18 mouse cellular contexts compared by ENCODE assay signal in genomic region chr17:77968510-77968909, GRCm38 (mm10).
A peak's percentile ranks its signal among the peaks of the same experiment; 100 is the strongest.
DNase-seq lines count a peak whose midpoint lies in the region; ATAC-seq lines count a peak whose summit lies in the region.
"Had no signal": no experiment of that assay in that cellular context is flagged by ENCODE, and none has a peak within 500 bp of the region (broad histone marks: within the 10 kb centered on the region; RNA-seq: fewer than 3 reads in every experiment).

No protein-coding gene starts in this region.

- peak; percentile 97 for ATAC-seq in granulocyte monocyte progenitor cell, adult 5-6 weeks (replicated peaks; ENCODE audit: poor library complexity, severe bottlenecking)
- peak; percentile 94 for ATAC-seq in megakaryocyte progenitor cell, adult 5-6 weeks (replicated peaks; ENCODE audit: poor library complexity)
- ATAC-seq: forebrain, embryonic 14.5 days; forebrain, embryonic 16.5 days had no signal

- DNase-seq in lung, postnatal 36 days, result peak; percentile 6
- no peak for DNase-seq in lung, adult 18-20 months
- no peak for DNase-seq in kidney, postnatal 25 days
- DNase-seq in spleen, postnatal 4 days (ENCODE audit: low spot score in 2 of 2), result no peak
- DNase-seq: adrenal gland, adult 2 months; adrenal gland, postnatal 10 days; adrenal gland, postnatal 25 days; cerebellum, adult 11 months; cerebellum, adult 18-20 months; cerebellum, adult 8-10 months; cerebellum, adult 9-11 months; cerebellum, postnatal 14 days; cerebellum, postnatal 36 days; embryo, embryonic 11 days had no signal
